Mouse (Mus musculus) kidney, postnatal 4 days (tissue): ENCODE results near the gene Tcta.
"Not testable (repeated sequence)": the region's sequence is repeated elsewhere in the genome, so short reads cannot be mapped to it uniquely, and the experiment has no call there.

Experiments
- DNase-seq, 2 experiments: peaks; one replicate each; pipeline ENCODE4 v3.0.0; 2021; ENCODE audit warnings: mixed read lengths in 2 of 2

Tcta gene

GRCm38 (mm10) chr9:108305629-108306520 lies at the start of gene Tcta, which contains the start of gene Rhoa:
Tcta (minus strand) TSS chr9:108306160.
Rhoa (plus strand) TSS chr9:108306129.
- peak; percentile 96 to 99 for DNase-seq

- no peak for DNase-seq
Measured at GRCm38 (mm10) chr9:108349727-108350126, 43.8 kb upstream of the Tcta start.

- DNase-seq: no peak
Measured at GRCm38 (mm10) chr9:108348290-108348680, 42.3 kb upstream of the Tcta start.

GRCm38 (mm10) chr9:108347540-108348289 lies 41.8 kb upstream of the Tcta start, which contains the start of gene Usp4:
Usp4 (plus strand) TSS chr9:108347853.
- DNase-seq: peak; percentile 92 to 96

- DNase-seq: no peak
Measured at GRCm38 (mm10) chr9:108347024-108347423, 41.1 kb upstream of the Tcta start.

GRCm38 (mm10) chr9:108344471-108344870 lies 38.5 kb upstream of the Tcta start:
- DNase-seq: no peak

GRCm38 (mm10) chr9:108343835-108344234 lies 37.9 kb upstream of the Tcta start:
- no peak for DNase-seq

- no peak for DNase-seq
Measured at GRCm38 (mm10) chr9:108343331-108343730, 37.4 kb upstream of the Tcta start.

- no peak for DNase-seq
Measured at GRCm38 (mm10) chr9:108342301-108342831, 36.4 kb upstream of the Tcta start.

- no peak for DNase-seq
Measured at GRCm38 (mm10) chr9:108341801-108342200, 35.8 kb upstream of the Tcta start.

- DNase-seq: no peak
Measured at GRCm38 (mm10) chr9:108341139-108341475, 35.1 kb upstream of the Tcta start.

- no peak for DNase-seq
Measured at GRCm38 (mm10) chr9:108340258-108341138, 34.5 kb upstream of the Tcta start.

GRCm38 (mm10) chr9:108339886-108340257 lies 33.9 kb upstream of the Tcta start:
- DNase-seq: peak; percentile 23 to 40

GRCm38 (mm10) chr9:108338886-108339781 lies 33.2 kb upstream of the Tcta start, which contains the start of gene Gpx1:
Gpx1 (plus strand) TSS chr9:108338903.
- DNase-seq: peak; percentile 92 to 95

GRCm38 (mm10) chr9:108338551-108338885 lies 32.6 kb upstream of the Tcta start:
- peak; percentile 23 to 34 for DNase-seq

GRCm38 (mm10) chr9:108337848-108338550 lies 32.0 kb upstream of the Tcta start:
- no peak for DNase-seq

GRCm38 (mm10) chr9:108325811-108326210 lies 19.9 kb upstream of the Tcta start:
- DNase-seq: no peak

GRCm38 (mm10) chr9:108324784-108325183 lies 18.8 kb upstream of the Tcta start:
- no peak for DNase-seq

GRCm38 (mm10) chr9:108322054-108322453 lies 16.1 kb upstream of the Tcta start:
- DNase-seq: not testable (repeated sequence)

- DNase-seq: no peak
Measured at GRCm38 (mm10) chr9:108318462-108318861, 12.5 kb upstream of the Tcta start.

- DNase-seq: peak in 1 of 2 experiments; percentile 26
Measured at GRCm38 (mm10) chr9:108317572-108317971, 11.6 kb upstream of the Tcta start.
